Mouse (Mus musculus): ENCODE measurements around the gene Dpep1.

- TF ChIP-seq CTCF (conservative IDR thresholded peaks at IDR 0.05; ENCODE audit: insufficient read depth, insufficient read length, low read depth, low read length) = peak; percentile 63
- TF ChIP-seq POLR2A (IDR thresholded peaks at IDR 0.05; ENCODE audit: low read depth, low read length) = peak; percentile 75
Observed at GRCm38 (mm10) chr8:123212321-123213117, 26.5 kb downstream of the Dpep1 start, which contains the start of the genes Chmp1a and Spata33.

Measured in kidney, adult 2 months (tissue).